Mouse (Mus musculus) kidney, adult 2 months (tissue): ENCODE measurements at regions not wholly inside any gene's neighbourhood (a gene's known extent, or its start where the extent isn't known, plus 50 kb on each side); places are given as distances from the start of the nearest gene placed in this dataset.

ENCODE experiments used
- CTCF ChIP-seq: fragments of 200-500 bp; conservative IDR thresholded peaks from 2 replicates; pipeline ENCODE4 v1.5.1; 2011; ENCODE audit warnings: low read depth, mild to moderate bottlenecking, control low read depth, low read length, moderate library complexity, mixed read lengths; ENCODE audit not compliant: insufficient read depth, insufficient read length
- POLR2A ChIP-seq: fragments of 200-500 bp; IDR thresholded peaks from one replicate; pipeline ENCODE4 v1.6.1; 2011; ENCODE audit warnings: low read depth, low read length, control low read depth

DNA sequence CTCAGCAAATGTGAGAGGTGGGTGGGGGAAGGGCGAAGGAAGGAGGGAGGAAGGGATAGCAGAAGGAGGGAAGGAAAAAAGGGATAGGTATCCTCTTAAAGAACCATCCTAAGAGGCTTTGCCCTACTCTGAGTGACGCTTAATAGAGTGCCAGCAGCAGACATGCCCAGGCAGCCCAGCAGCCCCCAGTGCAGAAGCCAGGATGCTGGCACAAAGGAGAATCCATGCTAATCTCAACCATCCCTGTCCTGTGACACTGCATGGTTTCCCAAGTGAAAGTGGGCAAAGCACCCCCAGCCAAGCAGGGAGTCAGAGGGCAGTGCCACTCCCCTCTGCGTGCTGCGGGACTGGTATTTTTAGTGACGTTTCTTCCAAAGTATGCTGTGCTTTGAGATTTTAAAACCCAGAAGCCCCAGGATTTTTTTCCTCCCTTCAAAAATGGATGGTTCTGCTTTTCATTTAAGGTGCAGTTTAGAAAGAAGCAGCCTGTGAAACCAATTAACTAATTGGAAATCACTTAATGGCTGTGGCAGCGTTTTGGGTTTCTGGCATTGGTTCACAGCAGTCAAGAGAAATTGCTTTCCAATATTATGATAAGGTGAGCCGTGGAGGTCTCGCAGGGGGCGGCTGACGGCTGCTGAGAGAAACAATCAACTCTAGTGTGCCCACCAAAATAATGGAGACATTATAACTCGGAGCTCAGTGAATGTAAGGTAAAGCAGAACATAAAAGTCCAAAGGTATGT lies 141.2 kb upstream of the Noct start:
- no peak for TF ChIP-seq CTCF
- no peak for TF ChIP-seq POLR2A
